Mouse (Mus musculus) heart, adult 8-10 months (tissue): ENCODE results near the gene Twistnb. TPM values are rescaled to one million over a fixed set of nuclear protein-coding genes. Genes with fewer than 3 reads are reported as not detected.

Source experiments
- total RNA-seq, 4 experiments: library from RNA; stranded (reverse); gene quantifications; 2 replicates each; pipeline ENCODE4 v1.2.4; 2022

Twistnb gene
- total RNA-seq, 4 experiments from 2014 or later: 5.6 to 9.5 (median 8.6) TPM

Other genes starting within 250 kb of the Twistnb start
- gene Efcab10, start 34.8 kb upstream of the Twistnb start, total RNA-seq: not detected